Mouse (Mus musculus) forebrain, embryonic 11.5 days (tissue): ENCODE measurements at regions not wholly inside any gene's neighbourhood (a gene's known extent, or its start where the extent isn't known, plus 50 kb on each side); places are given as distances from the start of the nearest gene placed in this dataset.
A peak's percentile ranks its signal among the peaks of the same experiment; 100 is the strongest.

Experiments
- ATAC-seq: fragments of 200-750 bp; cut with Nextera tagmentation; replicated peaks from 2 replicates; pipeline ENCODE4 v1.8.0; 2017; ENCODE audit warnings: moderate TSS enrichment; ENCODE audit not compliant: low FRiP score
- DNase-seq: peaks from one replicate; pipeline ENCODE4 v3.0.0-alpha.2; 2017; ENCODE audit warnings: low spot score
- H3K27ac ChIP-seq: fragments of 300-500 bp; sonication (generic); 2 replicates; pipeline ENCODE4 v1.5.1; 2014; ENCODE audit warnings: low read depth, low read length
- H3K27me3 ChIP-seq: fragments of 300-500 bp; sonication (generic); 2 replicates; pipeline ENCODE4 v1.6.1; 2014; ENCODE audit warnings: mild to moderate bottlenecking, low read length, mixed read lengths; ENCODE audit not compliant: control insufficient read depth, insufficient read depth
- H3K36me3 ChIP-seq: fragments of 300-500 bp; sonication (generic); 2 replicates; pipeline ENCODE4 v1.6.1; 2014; ENCODE audit warnings: mild to moderate bottlenecking, low read length, moderate library complexity, mixed read lengths; ENCODE audit not compliant: control insufficient read depth, insufficient read depth
- H3K4me1 ChIP-seq: fragments of 300-500 bp; sonication (generic); replicated peaks from 2 replicates; pipeline ENCODE4 v1.6.1; 2014; ENCODE audit warnings: low read length, mixed read lengths; ENCODE audit not compliant: control insufficient read depth, insufficient read depth
- H3K4me2 ChIP-seq: fragments of 300-500 bp; sonication (generic); 2 replicates; pipeline ENCODE4 v1.6.1; 2014; ENCODE audit warnings: low read depth, mild to moderate bottlenecking, low read length, moderate library complexity, mixed read lengths; ENCODE audit not compliant: severe bottlenecking
- H3K4me3 ChIP-seq: fragments of 300-500 bp; sonication (generic); 2 replicates; pipeline ENCODE4 v1.5.1; 2014; ENCODE audit warnings: low read depth, low read length
- H3K9ac ChIP-seq: fragments of 300-500 bp; sonication (generic); 2 replicates; pipeline ENCODE4 v1.6.1; 2014; ENCODE audit warnings: low read length
- H3K9me3 ChIP-seq: fragments of 300-500 bp; sonication (generic); 2 replicates; pipeline ENCODE4 v1.6.1; 2016; ENCODE audit warnings: low read length, mixed read lengths; ENCODE audit not compliant: control insufficient read depth
- WGBS: fragments of 180-500 bp; shearing (Covaris S2); extraction: QIAGEN DNeasy Blood & Tissue Kit; methylation state at CpG from one replicate; pipeline ENCODE4 v1.1.7; 2014; 5-methylcytosine and 5-hydroxymethylcytosine counted together

GRCm38 (mm10) chr1:126932658-126933057 is 102.1 kb upstream of the Nckap5 start:
- Histone ChIP-seq H3K9me3 (no peaks in the 10 kb centered on the region), H3K27me3 (no peaks in the 10 kb centered on the region), H3K4me1 (no peaks in the 10 kb centered on the region; the same call in 1 of the 2 replicates), H3K27ac (no peak overlapping the region), H3K4me3 (no peak overlapping the region), H3K4me2 (no peak overlapping the region), H3K9ac (no peak overlapping the region), H3K36me3 (no peaks in the 10 kb centered on the region)
- WGBS = 69% methylated on average over 4 of the region's 4 CpGs
- DNase-seq (no peak), ATAC-seq (0 out of 2 replicates have a peak, but pooled peaks have one; percentile 12)

- peak; percentile 57; the same call in 1 of the 2 replicates for ATAC-seq
- H3K4me3 ChIP-seq = no peak overlapping the region
- WGBS = 7% methylated on average over 6 of the region's 6 CpGs
These were observed 101.2 kb upstream of the Nckap5 start for GRCm38 (mm10) chr1:126931754-126932153.

GRCm38 (mm10) chr1:126931093-126931492 is 100.5 kb upstream of the Nckap5 start:
- Histone ChIP-seq H3K36me3 (no peaks in the 10 kb centered on the region), H3K9ac (no peak overlapping the region), H3K27ac (no peak overlapping the region), H3K27me3 (no peaks in the 10 kb centered on the region), H3K9me3 (no peaks in the 10 kb centered on the region), H3K4me2 (no peak overlapping the region), H3K4me3 (no peak overlapping the region), H3K4me1 (no peaks in the 10 kb centered on the region; the same call in 1 of the 2 replicates)
- WGBS = 84% methylated on average over 10 of the region's 10 CpGs
- DNase-seq = no peak
- ATAC-seq = no peak

More at GRCm38 (mm10) chr1:126931754-126932153, 101.2 kb upstream of the Nckap5 start:
- Histone ChIP-seq H3K36me3 (no peaks in the 10 kb centered on the region), H3K4me1 (no peaks in the 10 kb centered on the region; the same call in 1 of the 2 replicates), H3K27me3 (no peaks in the 10 kb centered on the region), H3K9me3 (no peaks in the 10 kb centered on the region), H3K9ac (no peak overlapping the region), H3K4me2 (no peak overlapping the region), H3K27ac (no peak overlapping the region)
- peak; percentile 90 for DNase-seq

- DNase-seq (no peak), ATAC-seq (no peak)
- no peaks in the 10 kb centered on the region for H3K9me3 ChIP-seq
- H3K36me3 ChIP-seq = no peaks in the 10 kb centered on the region
- 86% methylated on average over 14 of the region's 14 CpGs for WGBS
- H3K27ac ChIP-seq = no peak overlapping the region
- H3K27me3 ChIP-seq = no peaks in the 10 kb centered on the region
- no peak overlapping the region for H3K9ac ChIP-seq
- H3K4me2 ChIP-seq = no peak overlapping the region
- no peak overlapping the region for H3K4me3 ChIP-seq
- no peaks in the 10 kb centered on the region; the same call in 1 of the 2 replicates for H3K4me1 ChIP-seq
These were observed 100.0 kb upstream of the Nckap5 start for GRCm38 (mm10) chr1:126930611-126931010.

- no peak for DNase-seq
- no peak overlapping the region for H3K4me3 ChIP-seq
- 73% methylated on average over 4 of the region's 4 CpGs for WGBS
- H3K4me1 ChIP-seq = no peaks in the 10 kb centered on the region; the same call in 1 of the 2 replicates
- no peak overlapping the region for H3K9ac ChIP-seq
- H3K27me3 ChIP-seq = no peaks in the 10 kb centered on the region
- ATAC-seq = no peak; the same call in 1 of the 2 replicates
- no peaks in the 10 kb centered on the region for H3K36me3 ChIP-seq
- H3K4me2 ChIP-seq = no peak overlapping the region
- H3K27ac ChIP-seq = no peak overlapping the region
- no peaks in the 10 kb centered on the region for H3K9me3 ChIP-seq
These were observed 99.1 kb upstream of the Nckap5 start for GRCm38 (mm10) chr1:126929666-126930065.

- Histone ChIP-seq H3K4me3 (no peak overlapping the region), H3K27me3 (no peaks in the 10 kb centered on the region), H3K9ac (no peak overlapping the region), H3K4me2 (no peak overlapping the region), H3K27ac (no peak overlapping the region), H3K36me3 (no peaks in the 10 kb centered on the region), H3K4me1 (no peaks in the 10 kb centered on the region; the same call in 1 of the 2 replicates), H3K9me3 (no peaks in the 10 kb centered on the region)
- ATAC-seq = no peak
- no peak for DNase-seq
- WGBS = 48% methylated on average over 7 of the region's 7 CpGs
These were observed 97.6 kb upstream of the Nckap5 start for GRCm38 (mm10) chr1:126928186-126928585.

GRCm38 (mm10) chr1:126925150-126926035 is 94.8 kb upstream of the Nckap5 start:
- Histone ChIP-seq H3K36me3 (no peaks in the 10 kb centered on the region), H3K27me3 (no peaks in the 10 kb centered on the region), H3K4me2 (no peak overlapping the region), H3K9me3 (no peaks in the 10 kb centered on the region), H3K4me3 (no peak overlapping the region), H3K9ac (no peak overlapping the region), H3K4me1 (no peaks in the 10 kb centered on the region; the same call in 1 of the 2 replicates), H3K27ac (no peak overlapping the region)
- no peak for DNase-seq
- WGBS = 83% methylated on average over 12 of the region's 12 CpGs
- no peak for ATAC-seq

- Histone ChIP-seq H3K27ac (no peak overlapping the region), H3K27me3 (no peaks in the 10 kb centered on the region), H3K36me3 (no peaks in the 10 kb centered on the region), H3K4me3 (no peak overlapping the region), H3K9me3 (no peaks in the 10 kb centered on the region), H3K4me1 (no peaks in the 10 kb centered on the region; the same call in 1 of the 2 replicates), H3K4me2 (no peak overlapping the region), H3K9ac (no peak overlapping the region)
- ATAC-seq (no peak), DNase-seq (no peak)
- 83% methylated on average over 4 of the region's 4 CpGs for WGBS
These were observed 93.4 kb upstream of the Nckap5 start for GRCm38 (mm10) chr1:126923981-126924380.
